Mouse (Mus musculus) lung, embryonic 15.5 days (tissue): ENCODE measurements at regions not wholly inside any gene's neighbourhood (a gene's known extent, or its start where the extent isn't known, plus 50 kb on each side); places are given as distances from the start of the nearest gene placed in this dataset.

ENCODE experiments used
- ATAC-seq: fragments of 200-750 bp; cut with Nextera tagmentation; 2 replicates; pipeline ENCODE4 v1.8.0; 2017; ENCODE audit warnings: moderate number of reproducible peaks, borderline replicate concordance; ENCODE audit not compliant: low FRiP score, low TSS enrichment; ENCODE audit errors: extremely low read depth
- H3K27ac ChIP-seq: fragments of 300-500 bp; sonication (generic); 2 replicates; pipeline ENCODE4 v1.5.1; 2015; ENCODE audit warnings: moderate library complexity, mild to moderate bottlenecking, inconsistent platforms
- H3K27me3 ChIP-seq: fragments of 300-500 bp; sonication (generic); 2 replicates; pipeline ENCODE4 v1.6.1; 2015; ENCODE audit warnings: inconsistent platforms
- H3K36me3 ChIP-seq: fragments of 300-500 bp; sonication (generic); 2 replicates; pipeline ENCODE4 v1.6.1; 2015; ENCODE audit warnings: inconsistent platforms
- H3K4me1 ChIP-seq: fragments of 300-500 bp; sonication (generic); 2 replicates; pipeline ENCODE4 v1.6.1; 2015; ENCODE audit warnings: inconsistent platforms
- H3K4me2 ChIP-seq: fragments of 300-500 bp; sonication (generic); 2 replicates; pipeline ENCODE4 v1.6.1; 2015; ENCODE audit warnings: inconsistent platforms, mild to moderate bottlenecking, moderate library complexity
- H3K4me3 ChIP-seq: fragments of 300-500 bp; sonication (generic); 2 replicates; pipeline ENCODE4 v1.5.1; 2015; ENCODE audit warnings: mild to moderate bottlenecking, inconsistent platforms
- H3K9ac ChIP-seq: fragments of 300-500 bp; sonication (generic); 2 replicates; pipeline ENCODE4 v1.6.1; 2015; ENCODE audit warnings: inconsistent platforms
- H3K9me3 ChIP-seq: fragments of 300-500 bp; sonication (generic); 2 replicates; pipeline ENCODE4 v1.6.1; 2016; ENCODE audit warnings: inconsistent platforms
- WGBS: fragments of 180-500 bp; shearing (Covaris S2); methylation state at CpG from one replicate; pipeline ENCODE4 v1.1.7; 2015; 5-methylcytosine and 5-hydroxymethylcytosine counted together

GRCm38 (mm10) chr11:23996250-23996649, 78.6 kb downstream of the A830031A19Rik start:
- H3K9me3 ChIP-seq = no peaks in the 10 kb centered on the region
- H3K27me3 ChIP-seq = no peaks in the 10 kb centered on the region
- no peaks in the 10 kb centered on the region for H3K4me1 ChIP-seq
- 74% methylated on average over 9 of the region's 9 CpGs for WGBS
- H3K4me3 ChIP-seq = no peak overlapping the region
- no peaks in the 10 kb centered on the region for H3K36me3 ChIP-seq
- no peak overlapping the region for H3K9ac ChIP-seq
- no peak for ATAC-seq
- H3K4me2 ChIP-seq = no peak overlapping the region
- H3K27ac ChIP-seq = no peak overlapping the region

GRCm38 (mm10) chr11:23994160-23994559, 80.7 kb downstream of the A830031A19Rik start:
- Histone ChIP-seq H3K9me3 (no peaks in the 10 kb centered on the region), H3K27ac (no peak overlapping the region), H3K4me3 (no peak overlapping the region), H3K27me3 (no peaks in the 10 kb centered on the region), H3K4me2 (no peak overlapping the region), H3K9ac (no peak overlapping the region), H3K36me3 (no peaks in the 10 kb centered on the region), H3K4me1 (no peaks in the 10 kb centered on the region)
- no peak for ATAC-seq

- Histone ChIP-seq H3K4me2 (no peak overlapping the region), H3K27ac (no peak overlapping the region), H3K36me3 (no peaks in the 10 kb centered on the region), H3K9ac (no peak overlapping the region), H3K4me3 (no peak overlapping the region), H3K9me3 (no peaks in the 10 kb centered on the region), H3K4me1 (no peaks in the 10 kb centered on the region), H3K27me3 (no peaks in the 10 kb centered on the region)
- 59% methylated on average over 7 of the region's 7 CpGs for WGBS
- ATAC-seq = no peak
Measured at GRCm38 (mm10) chr11:23987532-23988450, 87.1 kb downstream of the A830031A19Rik start.

- Histone ChIP-seq H3K27ac (no peak overlapping the region), H3K9ac (no peak overlapping the region), H3K4me1 (no peaks in the 10 kb centered on the region), H3K27me3 (no peaks in the 10 kb centered on the region), H3K9me3 (no peaks in the 10 kb centered on the region), H3K4me3 (no peak overlapping the region), H3K36me3 (no peaks in the 10 kb centered on the region), H3K4me2 (no peak overlapping the region)
- no peak for ATAC-seq
- WGBS = 90% methylated on average over 3 of the region's 3 CpGs
Measured at GRCm38 (mm10) chr11:23985231-23985630, 89.6 kb downstream of the A830031A19Rik start.

- Histone ChIP-seq H3K27me3 (no peaks in the 10 kb centered on the region), H3K4me3 (no peak overlapping the region), H3K36me3 (no peaks in the 10 kb centered on the region), H3K9ac (no peak overlapping the region), H3K9me3 (no peaks in the 10 kb centered on the region), H3K4me1 (no peaks in the 10 kb centered on the region), H3K4me2 (no peak overlapping the region), H3K27ac (no peak overlapping the region)
- WGBS = 9% methylated on average over 5 of the region's 5 CpGs
- no peak for ATAC-seq
Measured at GRCm38 (mm10) chr11:23979332-23979731, 84.3 kb upstream of the Papolg start.

- Histone ChIP-seq H3K36me3 (no peaks in the 10 kb centered on the region), H3K4me3 (no peak overlapping the region), H3K4me1 (no peaks in the 10 kb centered on the region), H3K27ac (no peak overlapping the region), H3K9ac (no peak overlapping the region), H3K27me3 (no peaks in the 10 kb centered on the region), H3K9me3 (no peaks in the 10 kb centered on the region), H3K4me2 (no peak overlapping the region)
- 63% methylated on average over 5 of the region's 5 CpGs for WGBS
- no peak for ATAC-seq
Measured at GRCm38 (mm10) chr11:23978300-23978699, 83.2 kb upstream of the Papolg start.

GRCm38 (mm10) chr11:23977096-23977495, 82.0 kb upstream of the Papolg start:
- H3K4me3 ChIP-seq = no peak overlapping the region
- no peak for ATAC-seq
- 71% methylated on average over 8 of the region's 8 CpGs for WGBS

GRCm38 (mm10) chr11:23954323-23954722, 59.3 kb upstream of the Papolg start:
- 3% methylated on average over 4 of the region's 4 CpGs for WGBS

More at GRCm38 (mm10) chr11:23977096-23977495, 82.0 kb upstream of the Papolg start:
- Histone ChIP-seq H3K4me2 (no peak overlapping the region), H3K27me3 (no peaks in the 10 kb centered on the region), H3K9me3 (no peaks in the 10 kb centered on the region), H3K4me1 (no peaks in the 10 kb centered on the region), H3K27ac (no peak overlapping the region), H3K9ac (no peak overlapping the region), H3K36me3 (no peaks in the 10 kb centered on the region)

GRCm38 (mm10) chr11:23945966-23946365, 50.9 kb upstream of the Papolg start:
- no peak for ATAC-seq
- no peak overlapping the region for H3K9ac ChIP-seq
- no peak overlapping the region for H3K4me3 ChIP-seq

More at GRCm38 (mm10) chr11:23954323-23954722, 59.3 kb upstream of the Papolg start:
- no peaks in the 10 kb centered on the region for H3K4me1 ChIP-seq
- H3K4me3 ChIP-seq = no peak overlapping the region
- no peak overlapping the region for H3K9ac ChIP-seq
- H3K36me3 ChIP-seq = no peaks in the 10 kb centered on the region
- ATAC-seq = no peak
- no peaks in the 10 kb centered on the region for H3K27me3 ChIP-seq
- peak overlapping the region; percentile 21; the same call in 1 of the 2 replicates for H3K4me2 ChIP-seq
- no peaks in the 10 kb centered on the region for H3K9me3 ChIP-seq
- H3K27ac ChIP-seq = no peak overlapping the region

More at GRCm38 (mm10) chr11:23945966-23946365, 50.9 kb upstream of the Papolg start:
- Histone ChIP-seq H3K9me3 (no peaks in the 10 kb centered on the region), H3K4me2 (no peak overlapping the region), H3K4me1 (no peaks in the 10 kb centered on the region), H3K27ac (no peak overlapping the region), H3K36me3 (no peaks in the 10 kb centered on the region), H3K27me3 (no peaks in the 10 kb centered on the region)
